ENCODE assay signal across 21 mouse cellular contexts in genomic region chr1:155689141-155689540, GRCm38 (mm10).
DNase-seq lines count a peak whose midpoint lies in the region; ATAC-seq and TF ChIP-seq lines count a peak whose summit lies in the region.
"Had no signal": no experiment of that assay in that cellular context is flagged by ENCODE, and none has a peak within 500 bp of the region (broad histone marks: within the 10 kb centered on the region; RNA-seq: fewer than 3 reads in every experiment).

No protein-coding gene starts in this region.

- H3K79me2 ChIP-seq in heart, adult 2 months (replicated peaks; ENCODE audit: control insufficient read depth, insufficient read depth, low read length): no peaks in the 10 kb centered on the region

- DNase-seq in heart, adult 11 months: peak; percentile 56
- peak; percentile 30 for DNase-seq in heart, embryonic 10.5 days (ENCODE audit: low spot score)
- DNase-seq in heart, adult 2 months: no peak
- peak; percentile 77 for DNase-seq in midbrain, embryonic 11.5 days (ENCODE audit: low spot score, missing footprints)
- DNase-seq in midbrain, postnatal 0 days (ENCODE audit: low spot score): no peak
- DNase-seq: adrenal gland, adult 2 months; adrenal gland, adult 8-10 months; adrenal gland, postnatal 10 days; adrenal gland, postnatal 14 days; adrenal gland, postnatal 25 days; adrenal gland, postnatal 36 days; B cell, adult 2 months; cerebellum, adult 11 months; cerebellum, adult 11-12 months; cerebellum, adult 18-20 months had no signal

- no peak overlapping the region for H3K4me2 ChIP-seq in heart, embryonic 12.5 days
- no peak overlapping the region for H3K4me2 ChIP-seq in midbrain, embryonic 11.5 days
- no peak overlapping the region for H3K4me2 ChIP-seq in midbrain, postnatal 0 days (ENCODE audit: low read depth, low read length, poor library complexity, severe bottlenecking)

- no peak for ATAC-seq in heart, embryonic 12.5 days (ENCODE audit: insufficient number of reproducible peaks, low FRiP score)
- ATAC-seq in midbrain, embryonic 11.5 days (ENCODE audit: low FRiP score): no peak
- ATAC-seq in midbrain, postnatal 0 days (ENCODE audit: low FRiP score): no peak
- ATAC-seq: activated CD4-positive, CD25-positive, alpha-beta regulatory T cell, adult 4 months; CD4-positive, CD25-positive, alpha-beta regulatory T cell, adult 4 months; Patski had no signal

- TF ChIP-seq EP300 in heart, adult 2 months (IDR thresholded peaks at IDR 0.05; ENCODE audit: insufficient read depth, low read depth, low read length): no peak

- no peaks in the 10 kb centered on the region for H3K9me3 ChIP-seq in heart, embryonic 12.5 days (replicated peaks)
- no peaks in the 10 kb centered on the region for H3K9me3 ChIP-seq in heart, embryonic 10.5 days
- H3K9me3 ChIP-seq in midbrain, embryonic 11.5 days (ENCODE audit: control insufficient read depth, low read length): no peaks in the 10 kb centered on the region
- H3K9me3 ChIP-seq in midbrain, postnatal 0 days (ENCODE audit: low read length): no peaks in the 10 kb centered on the region
- H3K9me3 ChIP-seq: G1E had no signal

- 72% methylated on average over 4 of the region's 4 CpGs for WGBS in heart, embryonic 12.5 days
- 81% methylated on average over 4 of the region's 4 CpGs for WGBS in heart, embryonic 10.5 days
- WGBS in heart, adult 2 months: 90% methylated on average over 4 of the region's 4 CpGs
- 88% methylated on average over 4 of the region's 4 CpGs for WGBS in midbrain, embryonic 11.5 days
- 64% methylated on average over 4 of the region's 4 CpGs for WGBS in midbrain, postnatal 0 days

- no peak overlapping the region for H3K27ac ChIP-seq in heart, embryonic 12.5 days (ENCODE audit: poor library complexity, severe bottlenecking)
- no peak overlapping the region for H3K27ac ChIP-seq in heart, embryonic 10.5 days
- H3K27ac ChIP-seq in heart, adult 2 months: no peak overlapping the region
- H3K27ac ChIP-seq in midbrain, embryonic 11.5 days (ENCODE audit: low read depth, low read length): no peak overlapping the region
- no peak overlapping the region for H3K27ac ChIP-seq in midbrain, postnatal 0 days (ENCODE audit: low read depth, low read length)

- H3K36me3 ChIP-seq in heart, embryonic 12.5 days: 0 out of 2 replicates have a peak, but pooled peaks cover 3% of the 10 kb centered on the region
- no peaks in the 10 kb centered on the region for H3K36me3 ChIP-seq in heart, embryonic 10.5 days
- no peaks in the 10 kb centered on the region for H3K36me3 ChIP-seq in heart, adult 2 months (ENCODE audit: control insufficient read depth, insufficient read depth, low read length)
- no peaks in the 10 kb centered on the region for H3K36me3 ChIP-seq in midbrain, embryonic 11.5 days (ENCODE audit: control insufficient read depth, insufficient read depth, low read length)
- no peaks in the 10 kb centered on the region for H3K36me3 ChIP-seq in midbrain, postnatal 0 days (ENCODE audit: insufficient read depth, low read length)

- H3K4me3 ChIP-seq in heart, embryonic 12.5 days: no peak overlapping the region
- H3K4me3 ChIP-seq in heart, embryonic 10.5 days: no peak overlapping the region
- H3K4me3 ChIP-seq in heart, adult 2 months: no peak overlapping the region
- no peak overlapping the region for H3K4me3 ChIP-seq in midbrain, embryonic 11.5 days (ENCODE audit: low read depth, low read length)
- no peak overlapping the region for H3K4me3 ChIP-seq in midbrain, postnatal 0 days (ENCODE audit: low read depth, low read length)

- intact Hi-C loops in heart, adult 2 months (cut with DNase I): no loop called here

- no peak for TF ChIP-seq CTCF in heart, adult 2 months (IDR thresholded peaks at IDR 0.05)
- no peak for TF ChIP-seq CTCF in midbrain, postnatal 0 days (IDR thresholded peaks at IDR 0.05)

- peaks cover 6% of the 10 kb centered on the region; the same call in 1 of the 2 replicates for H3K4me1 ChIP-seq in heart, embryonic 12.5 days (replicated peaks)
- no peaks in the 10 kb centered on the region; the same call in 1 of the 2 replicates for H3K4me1 ChIP-seq in heart, embryonic 10.5 days
- H3K4me1 ChIP-seq in heart, adult 2 months (ENCODE audit: control insufficient read depth, insufficient read depth, low read length): no peaks in the 10 kb centered on the region
- no peaks in the 10 kb centered on the region for H3K4me1 ChIP-seq in midbrain, embryonic 11.5 days (ENCODE audit: control insufficient read depth, insufficient read depth, low read length)
- no peaks in the 10 kb centered on the region for H3K4me1 ChIP-seq in midbrain, postnatal 0 days (ENCODE audit: insufficient read depth, low read length)

- TF ChIP-seq POLR2A in heart, adult 2 months (IDR thresholded peaks at IDR 0.05; ENCODE audit: insufficient read depth, low read depth, low read length): no peak

- no peak overlapping the region for H3K9ac ChIP-seq in heart, embryonic 12.5 days
- H3K9ac ChIP-seq in heart, adult 2 months (ENCODE audit: low read depth, low read length): no peak overlapping the region
- H3K9ac ChIP-seq in midbrain, embryonic 11.5 days (ENCODE audit: low read length): no peak overlapping the region
- no peak overlapping the region for H3K9ac ChIP-seq in midbrain, postnatal 0 days (replicated peaks; ENCODE audit: low read length, poor library complexity, severe bottlenecking)

- no peaks in the 10 kb centered on the region for H3K27me3 ChIP-seq in heart, embryonic 12.5 days (replicated peaks)
- no peaks in the 10 kb centered on the region for H3K27me3 ChIP-seq in heart, embryonic 10.5 days (ENCODE audit: insufficient read depth, poor library complexity, severe bottlenecking)
- H3K27me3 ChIP-seq in heart, adult 2 months (ENCODE audit: control insufficient read depth, insufficient read depth, low read length): no peaks in the 10 kb centered on the region
- no peaks in the 10 kb centered on the region for H3K27me3 ChIP-seq in midbrain, embryonic 11.5 days (ENCODE audit: control insufficient read depth, insufficient read depth, low read length)
- H3K27me3 ChIP-seq in midbrain, postnatal 0 days (ENCODE audit: insufficient read depth, low read length): no peaks in the 10 kb centered on the region
- H3K27me3 ChIP-seq: CH12.LX, Patski had no signal

Comparison
In these comparisons a context has a peak if more than half of its experiments do, and no peak if none do; other contexts are left out.
1. DNase-seq: peak in heart, adult 11 months (single experiment), heart, embryonic 10.5 days (single experiment) and midbrain, embryonic 11.5 days (single experiment); none in heart, adult 2 months (0 of 2) and midbrain, postnatal 0 days (single experiment).